ENCODE assay signal across 14 mouse cellular contexts in the genomic region with DNA sequence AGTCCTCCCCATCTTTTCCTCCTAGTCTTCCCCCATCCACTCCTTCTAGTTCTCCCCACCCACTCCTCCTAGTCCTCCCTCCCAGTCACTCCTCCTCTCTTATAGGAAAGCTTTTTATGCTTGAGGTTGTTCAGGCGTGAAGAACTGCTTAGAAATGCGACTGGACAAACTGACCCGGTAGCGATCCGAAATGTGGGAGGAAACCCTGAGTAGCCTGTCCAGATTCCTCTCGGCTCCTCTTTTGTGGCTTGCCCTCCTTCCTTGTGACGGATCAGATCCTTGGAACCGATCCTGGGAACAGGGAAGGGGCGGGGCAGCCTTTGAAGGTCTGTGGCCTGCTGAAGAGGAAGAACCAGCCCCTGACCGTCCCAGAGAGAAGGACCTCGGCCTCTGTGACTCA.
A peak's percentile ranks its signal among the peaks of the same experiment; 100 is the strongest.
DNase-seq lines count a peak whose midpoint lies in the region; ATAC-seq lines count a peak whose summit lies in the region.
"Had no signal": no experiment of that assay in that cellular context is flagged by ENCODE, and none has a peak within 500 bp of the region (broad histone marks: within the 10 kb centered on the region; RNA-seq: fewer than 3 reads in every experiment).

No protein-coding gene starts in this region.

- H3K36me3 ChIP-seq in embryonic facial prominence, embryonic 14.5 days (ENCODE audit: control insufficient read depth, insufficient read depth, low read length) = no peaks in the 10 kb centered on the region
- H3K36me3 ChIP-seq in embryonic facial prominence, embryonic 10.5 days (replicated peaks) = no peaks in the 10 kb centered on the region
- no peaks in the 10 kb centered on the region for H3K36me3 ChIP-seq in midbrain, embryonic 14.5 days (ENCODE audit: control insufficient read depth, insufficient read depth, low read length)
- H3K36me3 ChIP-seq: limb, embryonic 10.5 days; lung, embryonic 15.5 days; neural tube, embryonic 12.5 days had no signal

- H3K9ac ChIP-seq in embryonic facial prominence, embryonic 14.5 days (ENCODE audit: low read depth, low read length) = no peak overlapping the region
- H3K9ac ChIP-seq in midbrain, embryonic 14.5 days (replicated peaks; ENCODE audit: low read length) = no peak overlapping the region
- H3K9ac ChIP-seq: forebrain, postnatal 0 days; lung, embryonic 15.5 days; neural tube, embryonic 12.5 days had no signal

- H3K27me3 ChIP-seq in embryonic facial prominence, embryonic 14.5 days (replicated peaks; ENCODE audit: control insufficient read depth, insufficient read depth, low read length) = no peaks in the 10 kb centered on the region
- no peaks in the 10 kb centered on the region for H3K27me3 ChIP-seq in embryonic facial prominence, embryonic 10.5 days (replicated peaks; ENCODE audit: low read depth, poor library complexity, severe bottlenecking)
- no peaks in the 10 kb centered on the region for H3K27me3 ChIP-seq in midbrain, embryonic 14.5 days (ENCODE audit: control insufficient read depth, insufficient read depth, low read length)
- H3K27me3 ChIP-seq: lung, embryonic 15.5 days; neural tube, embryonic 12.5 days had no signal

- H3K27ac ChIP-seq in embryonic facial prominence, embryonic 14.5 days (replicated peaks; ENCODE audit: low read depth, low read length) = no peak overlapping the region
- no peak overlapping the region for H3K27ac ChIP-seq in embryonic facial prominence, embryonic 10.5 days (replicated peaks)
- H3K27ac ChIP-seq in midbrain, embryonic 14.5 days (replicated peaks; ENCODE audit: low read depth, low read length) = no peak overlapping the region
- H3K27ac ChIP-seq: limb, embryonic 10.5 days; lung, embryonic 15.5 days; neural tube, embryonic 12.5 days had no signal

- WGBS in embryonic facial prominence, embryonic 14.5 days = 72% methylated on average over 11 of the region's 11 CpGs
- WGBS in embryonic facial prominence, embryonic 10.5 days = 83% methylated on average over 11 of the region's 11 CpGs
- 43% methylated on average over 11 of the region's 11 CpGs for WGBS in midbrain, embryonic 14.5 days

- no peak for DNase-seq in embryonic facial prominence, embryonic 14.5 days (ENCODE audit: low spot score)
- DNase-seq in embryonic facial prominence, embryonic 10.5 days (ENCODE audit: low spot score) = no peak
- peak; percentile 54 for DNase-seq in 3134 (ENCODE audit: extremely low read depth, insufficient read length, low spot score)
- DNase-seq in kidney, adult 18-20 months = peak; percentile 19
- peak; percentile 55 for DNase-seq in lung, postnatal 10 days
- DNase-seq in frontal cortex, postnatal 36 days (ENCODE audit: low spot score in 2 of 2) = no peak
- no peak for DNase-seq in midbrain, embryonic 14.5 days
- DNase-seq in left cerebral cortex, postnatal 25 days (ENCODE audit: low spot score in 2 of 2) = no peak
- DNase-seq: forebrain, postnatal 0 days; spleen, adult 18-20 months; thymus, postnatal 14 days had no signal

- no peaks in the 10 kb centered on the region for H3K4me1 ChIP-seq in embryonic facial prominence, embryonic 14.5 days (ENCODE audit: control insufficient read depth, insufficient read depth, low read length)
- H3K4me1 ChIP-seq in embryonic facial prominence, embryonic 10.5 days = no peaks in the 10 kb centered on the region
- H3K4me1 ChIP-seq in midbrain, embryonic 14.5 days (ENCODE audit: control insufficient read depth, insufficient read depth, low read length) = no peaks in the 10 kb centered on the region
- H3K4me1 ChIP-seq: limb, embryonic 10.5 days; neural tube, embryonic 12.5 days had no signal

- H3K4me2 ChIP-seq in embryonic facial prominence, embryonic 14.5 days (ENCODE audit: low read depth, low read length) = no peak overlapping the region
- H3K4me2 ChIP-seq in midbrain, embryonic 14.5 days (ENCODE audit: low read length) = no peak overlapping the region
- H3K4me2 ChIP-seq: lung, embryonic 15.5 days; neural tube, embryonic 12.5 days had no signal

- H3K4me3 ChIP-seq in embryonic facial prominence, embryonic 14.5 days (ENCODE audit: low read depth, low read length) = no peak overlapping the region
- no peak overlapping the region for H3K4me3 ChIP-seq in embryonic facial prominence, embryonic 10.5 days
- H3K4me3 ChIP-seq in midbrain, embryonic 14.5 days (replicated peaks; ENCODE audit: low read depth, low read length) = no peak overlapping the region
- H3K4me3 ChIP-seq: limb, embryonic 10.5 days; lung, embryonic 15.5 days; neural tube, embryonic 12.5 days had no signal

- H3K9me3 ChIP-seq in embryonic facial prominence, embryonic 14.5 days (ENCODE audit: control insufficient read depth, low read length) = 0 out of 2 replicates have a peak, but pooled peaks cover 4% of the 10 kb centered on the region
- no peaks in the 10 kb centered on the region for H3K9me3 ChIP-seq in embryonic facial prominence, embryonic 10.5 days
- H3K9me3 ChIP-seq in midbrain, embryonic 14.5 days (ENCODE audit: control insufficient read depth, low read length) = no peaks in the 10 kb centered on the region
- H3K9me3 ChIP-seq: limb, embryonic 10.5 days; lung, embryonic 15.5 days; neural tube, embryonic 12.5 days had no signal

- 0 out of 2 replicates have a peak, but pooled peaks have one; percentile 22 for ATAC-seq in embryonic facial prominence, embryonic 14.5 days (ENCODE audit: low read depth)
- ATAC-seq in midbrain, embryonic 14.5 days (ENCODE audit: low FRiP score, low TSS enrichment) = no peak
- ATAC-seq: forebrain, postnatal 0 days had no signal

- intact Hi-C loops in left cerebral cortex, postnatal 25 days (cut with DNase I) = loop anchor here (5.0 kb wide), 2 partner anchors 126 to 501 kb away; a partner anchor contains a TSS

Comparison
In these comparisons a context has a peak if more than half of its experiments do, and no peak if none do; other contexts are left out.
1. DNase-seq: peak in 3134 (single experiment), kidney, adult 18-20 months (single experiment) and lung, postnatal 10 days (single experiment); none in embryonic facial prominence, embryonic 14.5 days (single experiment), embryonic facial prominence, embryonic 10.5 days (single experiment), frontal cortex, postnatal 36 days (0 of 2), midbrain, embryonic 14.5 days (single experiment) and left cerebral cortex, postnatal 25 days (0 of 2).